Mouse (Mus musculus) urinary bladder, adult 2 months (tissue): Measurements from ENCODE around the gene D8Ertd738e. TPM values are rescaled to one million over a fixed set of nuclear protein-coding genes. Genes with fewer than 3 reads are reported as not detected.

Experiments used
- DNase-seq: peaks from one replicate; pipeline ENCODE4 v3.0.0; 2022; ENCODE audit warnings: low spot score
- polyA plus RNA-seq: library from polyadenylated mRNA; depleted of rRNA; stranded (reverse); fragments of >200 nt; gene quantifications from 2 replicates; pipeline ENCODE4 v1.2.3, GENCODE M21; 2012

D8Ertd738e gene
- polyA plus RNA-seq, 1 experiment = 196 TPM

GRCm38 (mm10) chr8:84236410-84236997 lies 13.0 kb downstream of the D8Ertd738e start:
- peak; percentile 45 for DNase-seq

- no peak for DNase-seq
Observed at GRCm38 (mm10) chr8:84235746-84236409, 13.6 kb downstream of the D8Ertd738e start.

- DNase-seq = no peak
Observed at GRCm38 (mm10) chr8:84233055-84233454, 16.5 kb downstream of the D8Ertd738e start.

- DNase-seq = no peak
Observed at GRCm38 (mm10) chr8:84230735-84231134, 18.8 kb downstream of the D8Ertd738e start.

GRCm38 (mm10) chr8:84223322-84224029 lies 26.0 kb downstream of the D8Ertd738e start:
- no peak for DNase-seq

GRCm38 (mm10) chr8:84222566-84223165 lies 26.9 kb downstream of the D8Ertd738e start:
- DNase-seq = no peak

GRCm38 (mm10) chr8:84220105-84220504 lies 29.4 kb downstream of the D8Ertd738e start:
- DNase-seq = no peak

GRCm38 (mm10) chr8:84218143-84218542 lies 31.4 kb downstream of the D8Ertd738e start:
- no peak for DNase-seq

- no peak for DNase-seq
Observed at GRCm38 (mm10) chr8:84217206-84217605, 32.3 kb downstream of the D8Ertd738e start.

- no peak for DNase-seq
Observed at GRCm38 (mm10) chr8:84213277-84213676, 36.2 kb downstream of the D8Ertd738e start.

- no peak for DNase-seq
Observed at GRCm38 (mm10) chr8:84211881-84212563, 37.5 kb downstream of the D8Ertd738e start.

GRCm38 (mm10) chr8:84211202-84211601 lies 38.3 kb downstream of the D8Ertd738e start:
- DNase-seq = no peak

GRCm38 (mm10) chr8:84210167-84210791 lies 39.2 kb downstream of the D8Ertd738e start:
- DNase-seq = peak; percentile 74

GRCm38 (mm10) chr8:84208381-84209380 lies 40.8 kb downstream of the D8Ertd738e start:
- DNase-seq = no peak

GRCm38 (mm10) chr8:84207811-84208210 lies 41.7 kb downstream of the D8Ertd738e start:
- DNase-seq = no peak

- DNase-seq = no peak
Observed at GRCm38 (mm10) chr8:84206666-84207065, 42.9 kb downstream of the D8Ertd738e start.

- no peak for DNase-seq
Observed at GRCm38 (mm10) chr8:84205073-84205472, 44.4 kb downstream of the D8Ertd738e start.

- peak; percentile 55 for DNase-seq
Observed at GRCm38 (mm10) chr8:84203975-84204772, 45.3 kb downstream of the D8Ertd738e start.
